Mouse (Mus musculus) CD4-positive helper T cell, adult 2 months (primary cell): ENCODE measurements around the gene Vps37c.

ENCODE experiments used
- DNase-seq: peaks from one replicate; pipeline ENCODE4 v3.0.0-alpha.2; 2012; ENCODE audit warnings: low read depth, missing footprints, low spot score

Gene Vps37c

DNA sequence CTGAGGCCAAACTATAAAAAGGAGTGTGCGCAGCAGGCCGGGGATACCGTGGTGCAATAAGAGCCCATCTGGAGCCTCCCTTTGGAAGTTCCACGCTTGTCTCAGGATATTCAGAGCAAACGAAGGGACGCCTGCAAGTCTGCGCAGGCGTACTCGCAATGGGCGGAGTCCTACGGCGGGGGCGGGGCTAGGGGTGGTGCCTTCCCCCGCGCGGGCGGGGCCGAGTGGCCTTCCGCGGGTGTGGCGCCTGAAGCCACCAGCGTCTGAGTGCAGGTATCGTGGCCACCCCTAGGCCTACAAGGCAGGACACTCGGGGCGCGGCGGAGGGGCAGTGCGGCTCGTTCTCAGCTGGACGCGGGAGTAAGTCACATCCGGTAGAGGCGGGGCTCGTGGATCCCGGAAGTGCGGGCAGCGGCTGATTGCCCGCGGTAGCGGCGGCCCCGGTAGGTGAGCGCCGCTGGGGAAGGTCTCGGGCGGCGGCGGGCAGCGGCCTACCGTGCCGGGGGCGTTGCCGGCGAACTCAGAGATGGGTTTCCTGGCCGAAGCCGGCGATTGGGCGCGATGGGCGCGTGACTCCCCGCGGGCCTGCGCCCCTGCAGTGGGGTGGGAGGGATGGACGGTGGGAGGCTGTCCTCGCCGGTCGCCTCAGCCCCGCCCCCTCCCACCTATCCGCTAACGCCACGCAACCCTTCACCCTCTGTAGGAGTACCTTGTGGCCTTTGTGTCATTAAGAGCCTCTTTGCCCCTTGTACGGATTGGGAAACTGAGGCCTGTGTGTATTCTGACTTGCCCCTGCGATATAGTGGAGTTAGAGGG lies at the start of gene Vps37c:
Gene Vps37c, plus strand, starts transcription at position 199 of the 816 bp plus-strand sequence.
- peak; percentile 88 for DNase-seq

DNA sequence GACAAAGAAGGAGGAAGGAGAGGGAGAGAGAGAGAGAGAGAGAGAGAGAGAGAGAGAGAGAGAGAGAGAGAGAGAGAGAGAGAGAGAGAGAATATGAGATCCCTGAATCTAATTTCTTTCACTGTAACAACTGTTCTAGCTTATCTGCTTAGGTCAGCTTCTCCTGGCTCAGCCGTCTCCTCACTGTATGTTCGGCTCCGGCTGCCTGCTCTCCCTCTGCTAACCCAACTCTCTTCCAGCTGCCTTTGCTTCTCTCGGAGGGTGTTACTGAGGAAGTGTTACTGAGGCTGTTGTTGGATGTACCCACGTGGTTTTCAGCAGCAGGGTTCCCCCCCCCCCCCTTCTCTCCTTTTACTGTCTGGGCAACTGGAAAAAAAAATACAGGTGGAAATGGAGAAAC lies 48.5 kb upstream of the Vps37c start:
- DNase-seq: no peak

DNA sequence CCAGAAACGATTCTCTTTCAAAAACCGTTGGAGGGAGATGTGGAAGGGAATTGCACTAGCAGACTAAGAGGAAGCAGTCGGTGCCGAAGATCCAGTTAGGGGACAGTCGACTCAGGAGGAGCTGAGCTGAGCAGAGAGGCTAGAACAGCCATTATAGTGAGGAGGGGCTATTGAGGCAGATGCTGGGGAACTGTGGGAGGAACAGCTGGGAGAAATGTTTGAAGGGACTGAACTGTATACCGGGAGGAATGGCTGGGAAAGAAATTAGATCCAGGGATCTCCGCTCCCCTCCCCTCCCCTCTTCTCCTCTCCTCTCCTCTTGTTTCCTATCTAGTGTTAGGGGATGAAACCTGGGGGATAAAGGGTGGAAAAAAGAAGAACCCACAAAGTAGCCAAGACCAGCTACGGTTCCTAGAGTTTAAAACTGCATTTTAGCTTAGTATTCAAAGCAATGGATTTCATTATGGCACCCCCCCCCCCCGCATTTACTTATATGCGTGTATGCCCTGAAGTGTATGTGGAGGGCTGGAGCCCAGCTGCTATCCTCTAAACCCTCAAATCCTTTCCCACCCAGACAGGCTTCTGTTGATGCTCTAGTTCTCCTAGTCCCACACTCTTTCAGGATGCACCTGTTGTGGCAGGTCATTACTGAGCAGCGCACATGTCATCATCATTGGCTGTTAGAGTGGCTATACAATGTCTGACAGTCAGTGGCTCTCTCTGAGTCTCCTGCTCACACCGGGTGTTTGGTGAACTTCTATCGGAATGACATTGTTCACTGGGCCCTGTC lies 47.8 kb upstream of the Vps37c start:
- DNase-seq: no peak

DNA sequence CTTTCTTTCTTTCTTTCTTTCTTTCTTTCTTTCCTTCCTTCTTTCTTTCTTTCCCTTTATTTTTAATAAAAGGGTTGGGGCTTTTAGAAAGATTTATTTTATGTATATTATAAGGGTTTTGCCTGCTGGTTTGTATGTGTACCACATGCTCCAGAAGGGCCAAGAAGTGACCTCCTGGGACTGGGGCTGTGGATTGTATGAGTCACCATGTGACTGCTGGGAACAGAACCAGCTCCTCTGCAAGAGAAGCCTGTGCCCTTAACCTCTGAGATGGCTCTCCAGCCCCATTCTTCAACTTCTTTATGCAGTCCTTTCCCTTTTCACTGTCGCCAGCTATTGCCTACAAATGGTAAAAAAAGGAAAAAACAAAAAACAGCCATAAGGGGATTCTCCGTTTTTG lies 42.9 kb upstream of the Vps37c start:
- DNase-seq: no peak

DNA sequence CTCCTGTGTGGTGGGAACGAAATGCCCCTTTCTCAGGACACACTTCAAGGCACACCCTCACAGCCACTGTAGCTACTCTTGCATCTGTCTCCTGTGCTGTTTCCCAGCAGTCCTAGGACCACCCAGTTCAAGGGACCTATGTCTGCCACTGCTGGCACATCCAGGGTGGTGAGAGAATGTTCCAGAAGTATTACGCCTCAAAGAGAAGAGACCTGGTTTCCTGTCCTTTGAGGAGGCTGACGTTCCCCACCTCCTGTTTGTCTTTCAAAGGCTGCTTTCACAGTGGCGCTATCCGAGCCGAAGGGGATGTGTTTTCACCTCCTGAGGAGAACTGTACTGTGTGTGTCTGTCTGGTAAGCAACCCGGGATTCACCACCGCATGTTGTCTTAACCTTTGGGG lies 40.4 kb upstream of the Vps37c start:
- DNase-seq: peak; percentile 75

DNA sequence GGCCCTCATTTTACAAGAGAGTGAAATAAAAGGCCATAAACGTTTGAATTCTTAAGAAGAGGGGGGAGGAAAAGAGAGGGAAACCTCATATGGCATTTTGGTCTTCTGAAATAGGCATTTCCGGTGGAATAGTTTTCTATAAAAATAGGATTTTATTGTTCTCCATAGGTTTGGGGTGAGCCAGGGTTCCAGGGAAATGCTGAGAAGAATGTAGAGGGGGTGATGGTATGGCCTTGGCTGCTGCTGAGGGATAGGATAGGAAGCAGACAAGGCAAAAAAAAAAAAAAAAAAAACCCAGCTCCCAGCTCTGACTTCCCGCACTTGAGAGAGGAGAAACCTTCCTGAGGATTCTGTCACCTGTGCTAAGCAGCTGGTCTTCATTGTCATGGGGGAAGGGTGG lies 32.5 kb upstream of the Vps37c start:
- DNase-seq: no peak

DNA sequence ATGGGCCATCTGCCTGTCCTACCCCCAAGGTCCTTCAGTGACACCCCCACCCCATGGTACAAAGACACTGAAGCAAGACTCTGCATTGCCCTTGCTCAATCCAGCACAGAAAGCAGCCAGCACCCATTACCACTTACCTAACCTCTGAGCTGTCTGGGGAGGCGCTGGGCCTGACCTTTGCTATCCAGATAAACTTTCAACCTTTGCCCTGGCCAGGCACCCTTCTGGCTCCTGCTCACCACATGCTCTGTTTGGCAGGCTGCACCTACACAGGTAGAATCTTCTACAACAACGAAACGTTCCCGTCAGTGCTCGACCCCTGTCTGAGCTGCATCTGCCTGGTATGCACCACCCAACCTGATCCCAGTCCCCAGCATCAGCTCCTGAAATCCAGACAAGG lies 30.8 kb upstream of the Vps37c start:
- no peak for DNase-seq

DNA sequence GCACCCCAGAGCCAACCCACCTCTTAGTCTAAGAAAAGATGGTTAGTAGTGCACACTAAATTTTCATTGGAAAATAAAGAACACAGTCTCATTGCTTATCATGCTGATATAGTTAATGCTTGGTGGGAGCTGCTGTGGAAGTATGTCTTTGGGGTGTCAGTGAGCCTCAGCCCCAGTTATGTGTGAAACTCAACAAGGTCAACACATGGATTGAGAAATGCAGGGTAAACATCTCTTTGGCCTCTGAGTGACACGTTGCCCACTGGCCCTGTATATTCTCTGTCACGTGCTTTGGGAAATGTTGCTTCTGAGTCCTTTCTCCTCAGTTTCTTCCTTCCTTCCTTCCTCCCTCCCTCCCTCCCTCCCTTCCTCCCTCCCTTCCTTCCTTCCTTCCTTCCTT lies 30.1 kb upstream of the Vps37c start:
- DNase-seq: no peak

DNA sequence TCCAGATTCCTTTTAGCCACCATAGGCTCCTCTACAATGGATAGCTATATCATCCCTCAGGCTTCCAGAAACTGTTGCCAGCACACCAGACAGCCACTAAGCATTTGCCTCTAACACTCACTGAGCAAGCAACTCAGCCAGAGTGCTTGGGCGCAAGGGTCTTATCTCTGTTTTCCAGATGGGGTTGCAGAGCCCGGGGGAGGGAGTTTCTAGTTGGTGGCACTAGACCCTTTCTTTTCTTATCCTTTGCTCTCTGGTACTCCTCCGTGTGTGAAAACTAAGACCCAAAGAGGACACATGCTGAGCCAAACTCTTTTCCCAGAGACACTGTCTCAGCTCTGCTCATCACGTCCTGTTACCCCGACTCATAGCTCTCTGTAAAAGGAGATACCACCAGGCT lies 27.2 kb upstream of the Vps37c start:
- no peak for DNase-seq

DNA sequence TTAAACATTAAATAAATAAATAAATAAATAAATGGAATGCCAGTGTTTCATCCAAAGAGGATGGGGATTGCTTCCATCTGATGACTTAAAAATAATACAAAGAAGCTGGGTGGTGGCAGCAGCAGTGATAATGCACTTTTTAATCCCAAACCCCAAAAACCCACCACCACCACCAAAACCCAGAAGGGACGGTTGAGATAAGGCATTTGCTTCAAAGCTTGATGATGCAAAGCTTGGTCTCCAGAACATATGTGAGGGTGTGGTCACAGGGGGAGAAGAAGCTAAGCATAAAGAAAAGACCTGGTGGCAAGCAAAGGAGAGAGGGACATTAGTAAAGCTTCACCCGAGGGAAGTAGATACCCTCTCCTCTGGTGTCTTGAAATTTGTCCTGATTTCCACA lies 26.6 kb upstream of the Vps37c start:
- no peak for DNase-seq

DNA sequence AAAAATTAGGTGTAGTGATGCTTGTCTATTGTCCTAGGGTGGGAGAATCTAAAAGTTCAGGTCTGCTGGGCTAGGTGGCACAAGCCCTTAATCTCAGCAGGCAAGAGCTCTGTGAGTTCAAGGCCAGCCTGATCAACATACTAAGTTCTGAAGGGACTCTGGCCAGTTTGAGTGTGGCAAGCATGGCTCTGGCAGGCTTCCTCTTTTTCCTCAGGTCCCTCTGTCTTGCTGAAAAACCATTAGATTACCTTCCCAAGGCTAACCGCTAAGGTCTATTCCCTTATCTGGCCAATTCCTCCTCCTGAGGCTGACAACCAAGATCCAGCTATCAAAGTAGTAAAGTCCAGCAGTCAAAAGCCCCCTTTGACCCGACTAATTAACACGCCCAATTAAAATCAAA lies 25.9 kb upstream of the Vps37c start:
- no peak for DNase-seq

DNA sequence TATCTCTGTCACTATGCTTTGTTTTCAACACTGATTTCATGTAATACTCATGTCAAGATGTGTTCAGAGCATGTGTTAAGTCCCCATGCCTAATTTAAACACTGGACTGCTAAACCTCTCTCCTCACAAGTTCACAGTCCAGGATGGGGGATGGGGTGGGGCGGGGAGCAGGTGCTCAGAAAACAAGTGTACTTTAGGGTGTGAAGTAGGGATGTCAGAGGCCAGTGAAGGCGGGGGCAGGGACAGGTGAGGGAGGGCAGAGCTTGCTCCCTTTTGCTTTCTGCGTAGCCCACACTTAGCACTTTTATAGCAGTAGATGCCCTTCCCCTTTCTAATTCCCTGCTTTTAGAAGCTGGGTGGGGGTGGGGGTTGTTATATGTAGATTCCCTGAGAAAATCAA lies 23.4 kb upstream of the Vps37c start:
- DNase-seq: no peak

DNA sequence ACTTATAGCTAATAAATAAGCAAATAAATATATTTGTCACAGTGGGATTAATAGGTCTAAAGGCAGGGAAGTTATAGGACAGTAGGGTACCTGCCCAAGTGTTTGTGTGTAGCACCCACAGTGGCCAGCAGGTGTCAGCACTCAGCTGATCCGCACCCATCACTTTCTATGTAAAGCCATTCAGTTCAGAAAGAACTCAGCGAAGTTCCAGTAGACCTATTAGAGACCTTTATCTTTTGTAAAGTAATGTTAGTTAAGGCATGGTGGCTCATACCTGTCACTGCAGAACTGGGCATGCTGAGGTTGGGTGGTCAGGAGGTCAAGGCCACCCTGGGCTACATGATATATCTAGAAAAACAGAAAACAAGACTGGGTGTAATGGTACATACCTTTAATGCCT lies 23.0 kb upstream of the Vps37c start:
- DNase-seq: peak; percentile 67

DNA sequence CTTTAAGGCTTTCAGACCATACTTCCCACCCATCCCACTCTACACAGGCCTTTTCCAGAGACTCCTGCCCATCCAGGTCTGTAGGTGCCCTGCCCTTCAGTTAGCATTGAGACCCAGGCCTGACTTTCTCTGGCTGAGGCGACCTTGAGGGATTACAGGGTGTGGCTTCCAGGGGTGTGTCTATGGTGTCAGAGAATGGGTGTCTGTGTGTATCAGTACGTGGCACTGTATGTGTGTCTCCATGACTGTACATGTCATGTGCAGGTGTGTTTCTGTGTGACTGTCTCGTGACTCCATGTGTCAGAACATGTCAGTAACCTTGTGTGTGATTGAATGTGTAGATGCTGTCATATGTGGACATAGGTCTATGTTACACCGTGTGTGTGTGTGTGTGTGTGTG lies 17.2 kb upstream of the Vps37c start:
- DNase-seq: no peak

DNA sequence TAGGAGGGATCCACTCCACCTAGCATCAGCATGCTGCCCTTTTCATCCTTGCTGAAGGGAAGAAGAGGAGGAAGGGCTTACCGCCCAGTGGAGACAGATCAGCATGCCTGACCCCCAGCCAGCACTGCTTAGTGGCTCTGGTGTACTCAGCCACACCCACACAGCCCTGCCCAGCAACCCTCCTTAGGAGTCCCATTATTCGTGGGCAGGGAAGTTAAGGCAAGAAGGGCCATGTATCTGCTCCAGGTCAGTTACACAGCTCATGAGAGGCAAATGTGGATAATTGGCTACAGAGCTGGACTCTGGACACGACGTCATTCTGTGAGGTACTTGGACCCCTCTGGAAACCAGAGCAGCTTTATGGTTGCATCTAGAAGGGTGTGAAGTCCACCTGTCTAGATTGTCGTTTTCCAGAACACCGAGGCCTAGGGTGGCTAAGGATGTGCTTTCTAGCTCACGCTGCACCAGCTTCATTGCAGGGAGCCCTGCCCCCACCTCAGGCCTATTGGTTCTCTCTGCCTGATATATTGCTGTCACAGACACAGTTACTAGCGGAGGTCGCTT lies 16.6 kb upstream of the Vps37c start:
- DNase-seq: no peak

DNA sequence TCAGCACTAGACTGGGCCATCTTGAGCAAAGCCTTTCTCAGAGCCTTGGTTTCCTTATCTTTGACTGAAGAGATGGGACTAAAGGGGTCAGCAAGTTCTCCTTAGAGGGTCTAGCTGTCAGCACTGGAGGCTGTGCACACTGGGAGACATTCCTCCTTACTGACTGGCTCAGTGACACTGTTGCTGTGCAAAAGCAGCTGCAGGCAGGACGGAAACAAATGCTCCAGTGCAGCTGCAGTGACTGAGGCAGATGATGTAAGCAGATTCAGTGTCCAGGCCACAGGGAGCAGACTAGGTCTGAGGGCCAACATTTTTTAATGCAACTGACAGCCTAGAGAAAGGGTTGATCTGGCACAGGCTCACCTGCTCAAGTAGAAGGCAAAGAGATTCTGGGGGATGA lies 15.3 kb upstream of the Vps37c start:
- no peak for DNase-seq

DNA sequence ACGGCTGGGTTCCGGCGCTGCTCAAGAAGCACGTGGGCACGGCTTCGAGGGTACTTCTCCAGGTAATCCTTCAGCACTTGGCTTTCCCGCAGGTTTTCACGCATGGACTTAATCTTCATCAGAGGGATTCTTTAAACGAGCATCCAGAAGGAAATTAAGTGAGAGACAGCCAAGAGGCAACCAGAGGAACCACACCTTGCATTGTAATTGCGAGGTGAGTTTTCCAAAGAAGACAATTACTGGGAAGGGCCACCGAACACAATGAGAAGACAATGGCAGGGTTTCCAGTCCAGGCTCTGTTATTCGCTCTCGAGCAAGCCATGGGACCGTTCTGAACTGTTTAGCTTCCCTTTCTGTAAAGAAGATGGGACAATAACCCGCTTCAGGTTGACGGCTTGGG lies 11.9 kb upstream of the Vps37c start:
- DNase-seq: no peak

DNA sequence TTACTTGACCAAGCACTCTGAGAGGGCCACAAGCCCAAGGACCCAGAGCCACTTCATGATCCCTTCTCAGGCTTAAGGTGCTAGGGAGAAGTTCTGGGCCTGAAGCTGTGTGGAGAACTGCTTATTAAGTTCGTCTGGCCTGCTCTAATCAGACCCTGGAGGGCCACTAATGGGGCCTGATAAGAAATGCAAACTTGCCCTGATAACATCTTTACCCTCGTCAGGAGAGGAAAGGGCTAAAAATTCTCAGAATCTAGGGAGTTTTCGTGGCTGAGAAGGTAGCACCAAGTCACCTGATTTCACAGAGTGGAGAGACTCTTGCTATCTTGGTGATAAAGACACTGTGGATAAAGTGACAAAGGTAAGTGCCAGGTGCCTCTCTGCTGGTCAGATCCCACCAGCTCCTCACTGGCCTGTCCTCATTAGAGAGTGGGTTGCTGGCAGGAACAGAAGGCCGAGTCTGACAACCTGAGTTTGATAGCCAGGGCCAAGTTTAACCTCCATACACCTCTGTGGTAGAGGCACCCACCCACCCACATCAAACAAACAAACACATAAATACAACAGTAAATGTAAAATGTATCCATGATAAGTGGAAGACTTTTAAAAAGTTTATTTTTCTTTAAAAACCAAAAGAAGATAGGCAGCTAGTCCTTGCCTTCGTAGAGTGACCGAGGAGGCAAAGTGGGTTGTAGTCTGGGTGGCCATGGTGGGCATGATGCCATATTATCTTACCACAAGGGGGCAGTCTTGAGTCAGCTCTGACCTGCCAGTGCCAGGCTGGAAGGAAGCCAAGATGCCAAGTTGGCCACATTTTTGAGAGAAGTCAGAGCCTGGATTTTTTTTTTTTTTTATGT lies 10.4 kb upstream of the Vps37c start, which contains the start of gene Pga5:
Gene Pga5, minus strand, starts transcription at position 157 of the 857 bp plus-strand sequence.
- peak; percentile 75 for DNase-seq

DNA sequence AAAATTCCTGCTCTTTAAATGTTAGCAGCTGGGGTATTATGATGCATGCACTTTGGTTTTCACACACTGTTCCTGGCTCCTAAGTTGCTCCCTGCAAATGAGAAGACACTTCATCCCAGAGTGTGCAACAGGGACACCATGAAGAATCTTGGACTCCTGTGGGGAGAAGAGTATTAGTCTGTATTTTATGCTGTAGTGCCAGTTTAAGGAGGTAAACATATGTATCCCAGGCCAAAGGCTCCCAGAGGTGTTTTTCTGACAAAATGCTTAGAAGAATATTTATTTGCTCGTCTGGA lies 9.8 kb upstream of the Vps37c start:
- DNase-seq: no peak

DNA sequence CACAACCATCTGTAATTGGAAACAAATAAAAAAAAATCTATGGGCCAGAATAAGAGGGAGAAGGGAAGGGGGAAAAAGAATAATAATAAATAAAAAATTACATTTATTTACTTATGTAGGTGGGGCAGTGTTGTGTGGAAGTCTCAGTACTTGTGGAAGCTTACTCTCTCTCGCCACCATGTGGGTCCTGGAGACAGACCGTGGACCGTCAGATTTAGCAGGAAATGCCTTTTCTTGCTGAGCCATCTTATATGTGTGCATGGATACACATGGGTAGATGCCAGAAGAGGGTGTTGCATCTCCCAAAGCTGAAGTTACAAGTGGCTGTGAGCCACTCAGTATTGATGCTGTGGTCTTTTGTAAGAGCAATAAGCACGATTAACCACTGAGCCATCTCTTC lies 7.0 kb upstream of the Vps37c start:
- DNase-seq: no peak

DNA sequence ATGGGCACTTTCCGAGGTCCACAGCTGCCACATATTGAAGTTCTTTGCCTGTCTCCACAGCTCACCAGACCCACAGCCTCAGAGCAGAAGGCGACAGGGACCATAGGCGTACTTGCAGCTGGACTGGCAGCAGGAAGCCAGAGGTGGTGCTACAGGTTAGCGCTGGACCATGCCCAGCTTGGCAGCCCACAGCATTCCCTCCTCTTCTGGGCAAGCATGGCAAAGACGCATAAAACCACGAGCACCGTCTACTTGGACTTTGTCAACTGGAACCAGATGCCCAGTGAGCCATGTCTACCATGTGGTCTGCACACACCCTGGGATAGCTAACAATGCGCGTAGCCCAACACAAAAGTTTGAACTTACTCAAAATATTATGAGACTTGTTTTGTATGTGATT lies 3.5 kb upstream of the Vps37c start:
- no peak for DNase-seq

DNA sequence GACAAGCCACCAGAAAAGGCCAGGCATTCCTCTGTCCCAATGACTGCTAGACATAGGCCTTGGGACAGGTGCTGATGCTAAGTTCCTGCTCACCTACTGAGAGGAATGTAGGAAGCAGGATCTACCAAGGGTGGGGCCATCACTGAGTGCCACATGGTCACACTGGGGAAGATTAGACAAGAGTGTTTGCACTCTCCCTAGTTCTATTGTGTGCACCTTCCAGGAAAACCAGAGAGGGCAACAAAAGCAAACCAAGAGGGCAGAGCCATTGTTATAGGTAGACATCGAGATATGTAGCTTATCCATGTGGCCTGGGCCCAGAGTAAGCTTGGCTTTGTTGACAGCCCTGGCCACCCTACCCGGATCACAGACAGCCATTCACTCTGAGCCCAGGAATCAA lies 2.8 kb upstream of the Vps37c start:
- no peak for DNase-seq
